Mouse (Mus musculus): ENCODE results near the gene Fam90a1b. TPM values are rescaled to one million over a fixed set of nuclear protein-coding genes. Genes with fewer than 3 reads are reported as not detected.
A peak's percentile ranks its signal among the peaks of the same experiment; 100 is the strongest.
"Not testable (repeated sequence)": the region's sequence is repeated elsewhere in the genome, so short reads cannot be mapped to it uniquely, and the experiment has no call there.

The Fam90a1b gene
- polyA plus RNA-seq (2014; fragmentation: Nextera tagmentation; extraction: Ambion mirVana) = not detected in 2 replicates

- H3K36me3 ChIP-seq (ENCODE audit: control insufficient read depth, insufficient read depth, low read length) = no peaks in the 10 kb centered on the region
- H3K4me1 ChIP-seq (ENCODE audit: control insufficient read depth, insufficient read depth, low read length) = no peaks in the 10 kb centered on the region
- H3K4me2 ChIP-seq (ENCODE audit: low read depth, low read length) = peak within 1 kb of the TSS; percentile 52
- ATAC-seq (ENCODE audit: low read depth) (peak; percentile 99), DNase-seq (ENCODE audit: low spot score) (peak; percentile 97)
- H3K4me3 ChIP-seq (ENCODE audit: low read depth, low read length) = peak within 1 kb of the TSS; percentile 58
- no peaks in the 10 kb centered on the region for H3K9me3 ChIP-seq (ENCODE audit: control insufficient read depth, low read length)
- peak within 1 kb of the TSS; percentile 61 for H3K9ac ChIP-seq (ENCODE audit: low read depth, low read length)
- peak within 1 kb of the TSS; percentile 58 for H3K27ac ChIP-seq (replicated peaks; ENCODE audit: low read depth, low read length)
- 20% methylated on average over 27 of the region's 46 CpGs for WGBS
- peaks cover 65% of the 10 kb centered on the region for H3K27me3 ChIP-seq (replicated peaks; ENCODE audit: control insufficient read depth, insufficient read depth, low read length)
Measured at GRCm38 (mm10) chrX:94366670-94367241, at the start of gene Fam90a1b, which contains the start of gene Apoo. Gene Fam90a1b, minus strand, starts transcription at chrX:94366777. Gene Apoo, plus strand, starts transcription at chrX:94367117.

GRCm38 (mm10) chrX:94408975-94409374 lies 42.4 kb upstream of the Fam90a1b start:
- WGBS = 48% methylated on average over 3 of the region's 3 CpGs
- DNase-seq (ENCODE audit: low spot score) (no peak), ATAC-seq (ENCODE audit: low read depth) (no peak)
- Histone ChIP-seq H3K4me3 (ENCODE audit: low read depth, low read length) (no peak overlapping the region), H3K4me1 (ENCODE audit: control insufficient read depth, insufficient read depth, low read length) (no peaks in the 10 kb centered on the region), H3K9me3 (ENCODE audit: control insufficient read depth, low read length) (no peaks in the 10 kb centered on the region), H3K27ac (replicated peaks; ENCODE audit: low read depth, low read length) (no peak overlapping the region), H3K9ac (ENCODE audit: low read depth, low read length) (no peak overlapping the region), H3K4me2 (ENCODE audit: low read depth, low read length) (no peak overlapping the region), H3K36me3 (ENCODE audit: control insufficient read depth, insufficient read depth, low read length) (no peaks in the 10 kb centered on the region), H3K27me3 (replicated peaks; ENCODE audit: control insufficient read depth, insufficient read depth, low read length) (peaks cover 13% of the 10 kb centered on the region)

DNA sequence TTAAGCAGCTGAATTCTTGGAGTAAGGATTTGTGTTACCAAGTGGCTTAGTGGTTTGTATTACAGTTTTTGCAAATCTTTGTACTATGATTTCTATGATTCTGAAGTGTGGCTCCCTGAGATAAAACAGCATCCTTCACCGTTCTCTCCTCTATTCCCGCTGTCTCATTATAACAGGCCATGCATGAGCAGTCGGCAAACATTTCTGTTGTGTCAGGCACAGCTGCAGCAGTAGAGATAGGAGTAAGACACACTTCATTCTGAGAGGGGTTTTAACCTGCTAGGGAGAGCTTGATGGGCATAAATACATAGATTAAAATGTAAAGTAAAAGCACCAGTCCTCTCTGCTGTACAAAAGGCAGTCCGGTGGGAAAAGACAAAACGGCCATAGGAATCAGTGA lies 12.2 kb upstream of the Fam90a1b start:
- 0 out of 2 replicates have a peak, but pooled peaks cover 9% of the 10 kb centered on the region for H3K36me3 ChIP-seq (ENCODE audit: control insufficient read depth, insufficient read depth, low read length)
- no peaks in the 10 kb centered on the region for H3K4me1 ChIP-seq (ENCODE audit: control insufficient read depth, insufficient read depth, low read length)
- H3K27me3 ChIP-seq (replicated peaks; ENCODE audit: control insufficient read depth, insufficient read depth, low read length) = peaks cover 44% of the 10 kb centered on the region
- no peak overlapping the region for H3K4me2 ChIP-seq (ENCODE audit: low read depth, low read length)
- ATAC-seq (ENCODE audit: low read depth) (no peak), DNase-seq (ENCODE audit: low spot score) (no peak)
- no peak overlapping the region for H3K4me3 ChIP-seq (ENCODE audit: low read depth, low read length)
- no peak overlapping the region for H3K9ac ChIP-seq (ENCODE audit: low read depth, low read length)
- H3K9me3 ChIP-seq (ENCODE audit: control insufficient read depth, low read length) = no peaks in the 10 kb centered on the region
- no peak overlapping the region for H3K27ac ChIP-seq (replicated peaks; ENCODE audit: low read depth, low read length)
- WGBS = 80% methylated on average over 5 of the region's 5 CpGs

- peak overlapping the region; percentile 61 for H3K9ac ChIP-seq (ENCODE audit: low read depth, low read length)
- peak overlapping the region; percentile 58 for H3K4me3 ChIP-seq (ENCODE audit: low read depth, low read length)
- DNase-seq (ENCODE audit: low spot score) (peak; percentile 6), ATAC-seq (ENCODE audit: low read depth) (peak; percentile 5; the same call in 1 of the 2 replicates)
- H3K27ac ChIP-seq (replicated peaks; ENCODE audit: low read depth, low read length) = peak overlapping the region; percentile 58
- H3K4me2 ChIP-seq (ENCODE audit: low read depth, low read length) = peak overlapping the region; percentile 50
- no peaks in the 10 kb centered on the region for H3K9me3 ChIP-seq (ENCODE audit: control insufficient read depth, low read length)
- peaks cover 60% of the 10 kb centered on the region for H3K27me3 ChIP-seq (replicated peaks; ENCODE audit: control insufficient read depth, insufficient read depth, low read length)
- WGBS = 24% methylated on average over 17 of the region's 17 CpGs
- no peaks in the 10 kb centered on the region for H3K36me3 ChIP-seq (ENCODE audit: control insufficient read depth, insufficient read depth, low read length)
- no peaks in the 10 kb centered on the region for H3K4me1 ChIP-seq (ENCODE audit: control insufficient read depth, insufficient read depth, low read length)
Measured at GRCm38 (mm10) chrX:94367248-94367647, 671 bp upstream of the Fam90a1b start.

DNA sequence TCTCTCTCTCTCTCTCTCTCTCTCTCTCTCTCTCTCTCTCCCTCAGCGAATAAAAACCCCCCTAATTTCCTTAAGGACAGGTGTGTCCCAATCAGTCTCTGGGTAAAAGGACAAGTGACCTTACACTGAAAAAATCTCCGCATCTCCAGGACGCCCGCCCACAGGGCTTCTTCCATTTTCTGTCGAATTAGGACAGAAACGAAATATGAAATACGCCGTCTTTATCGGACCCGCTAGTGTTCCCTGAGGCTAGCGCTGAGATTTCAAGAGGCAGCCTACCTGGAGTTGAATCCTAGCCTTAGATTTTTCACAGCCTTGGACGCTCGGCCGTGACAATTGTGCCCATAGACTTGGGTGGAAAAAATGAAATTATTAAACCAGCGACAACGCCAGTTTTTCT lies 548 bp downstream of the Fam90a1b start:
- ATAC-seq (ENCODE audit: low read depth) (no peak), DNase-seq (ENCODE audit: low spot score) (peak; percentile 12)
- Histone ChIP-seq H3K4me1 (ENCODE audit: control insufficient read depth, insufficient read depth, low read length) (no peaks in the 10 kb centered on the region), H3K36me3 (ENCODE audit: control insufficient read depth, insufficient read depth, low read length) (no peaks in the 10 kb centered on the region), H3K9ac (ENCODE audit: low read depth, low read length) (no peak overlapping the region), H3K27me3 (replicated peaks; ENCODE audit: control insufficient read depth, insufficient read depth, low read length) (peaks cover 62% of the 10 kb centered on the region), H3K27ac (replicated peaks; ENCODE audit: low read depth, low read length) (no peak overlapping the region), H3K4me3 (ENCODE audit: low read depth, low read length) (peak overlapping the region; percentile 58), H3K9me3 (ENCODE audit: control insufficient read depth, low read length) (no peaks in the 10 kb centered on the region), H3K4me2 (ENCODE audit: low read depth, low read length) (peak overlapping the region; percentile 52)
- 23% methylated on average over 16 of the region's 16 CpGs for WGBS

- H3K4me3 ChIP-seq (ENCODE audit: low read depth, low read length) = peak overlapping the region; percentile 58
- no peak for DNase-seq (ENCODE audit: low spot score)
- H3K27ac ChIP-seq (replicated peaks; ENCODE audit: low read depth, low read length) = no peak overlapping the region
- H3K36me3 ChIP-seq (ENCODE audit: control insufficient read depth, insufficient read depth, low read length) = no peaks in the 10 kb centered on the region
- peak overlapping the region; percentile 52 for H3K4me2 ChIP-seq (ENCODE audit: low read depth, low read length)
- no peaks in the 10 kb centered on the region for H3K9me3 ChIP-seq (ENCODE audit: control insufficient read depth, low read length)
- peaks cover 58% of the 10 kb centered on the region for H3K27me3 ChIP-seq (replicated peaks; ENCODE audit: control insufficient read depth, insufficient read depth, low read length)
- no peak for ATAC-seq (ENCODE audit: low read depth)
- H3K4me1 ChIP-seq (ENCODE audit: control insufficient read depth, insufficient read depth, low read length) = no peaks in the 10 kb centered on the region
- no peak overlapping the region for H3K9ac ChIP-seq (ENCODE audit: low read depth, low read length)
- 24% methylated on average over 14 of the region's 14 CpGs for WGBS
Measured at GRCm38 (mm10) chrX:94365381-94365925, 1.1 kb downstream of the Fam90a1b start.

DNA sequence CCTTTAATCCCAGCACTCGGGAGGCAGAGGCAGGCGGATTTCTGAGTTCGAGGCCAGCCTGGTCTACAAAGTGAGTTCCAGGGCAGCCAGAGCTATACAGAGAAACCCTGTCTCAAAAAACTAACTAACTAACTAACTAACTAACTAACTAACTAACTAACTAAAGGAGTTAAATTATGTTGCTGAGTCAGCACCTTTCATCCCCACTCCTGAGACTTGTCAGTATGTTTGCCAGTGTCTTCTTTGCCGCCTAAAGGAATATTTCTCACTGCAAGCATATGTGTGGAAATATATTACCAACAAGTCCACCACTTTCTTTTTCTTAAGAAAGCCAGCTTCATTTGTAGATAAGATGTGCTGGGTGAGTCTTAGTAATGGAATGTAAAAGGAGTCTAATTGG lies 22.9 kb downstream of the Fam90a1b start:
- DNase-seq (ENCODE audit: low spot score); H3K9me3 ChIP-seq (ENCODE audit: control insufficient read depth, low read length); ATAC-seq (ENCODE audit: low read depth); H3K4me3 ChIP-seq (ENCODE audit: low read depth, low read length); H3K4me1 ChIP-seq (ENCODE audit: control insufficient read depth, insufficient read depth, low read length); H3K4me2 ChIP-seq (ENCODE audit: low read depth, low read length); H3K9ac ChIP-seq (ENCODE audit: low read depth, low read length); H3K36me3 ChIP-seq (ENCODE audit: control insufficient read depth, insufficient read depth, low read length); H3K27ac ChIP-seq (replicated peaks; ENCODE audit: low read depth, low read length): not testable (repeated sequence)
- peaks cover 33% of the 10 kb centered on the region for H3K27me3 ChIP-seq (replicated peaks; ENCODE audit: control insufficient read depth, insufficient read depth, low read length)
- WGBS = 95% methylated on average over 4 of the region's 4 CpGs

DNA sequence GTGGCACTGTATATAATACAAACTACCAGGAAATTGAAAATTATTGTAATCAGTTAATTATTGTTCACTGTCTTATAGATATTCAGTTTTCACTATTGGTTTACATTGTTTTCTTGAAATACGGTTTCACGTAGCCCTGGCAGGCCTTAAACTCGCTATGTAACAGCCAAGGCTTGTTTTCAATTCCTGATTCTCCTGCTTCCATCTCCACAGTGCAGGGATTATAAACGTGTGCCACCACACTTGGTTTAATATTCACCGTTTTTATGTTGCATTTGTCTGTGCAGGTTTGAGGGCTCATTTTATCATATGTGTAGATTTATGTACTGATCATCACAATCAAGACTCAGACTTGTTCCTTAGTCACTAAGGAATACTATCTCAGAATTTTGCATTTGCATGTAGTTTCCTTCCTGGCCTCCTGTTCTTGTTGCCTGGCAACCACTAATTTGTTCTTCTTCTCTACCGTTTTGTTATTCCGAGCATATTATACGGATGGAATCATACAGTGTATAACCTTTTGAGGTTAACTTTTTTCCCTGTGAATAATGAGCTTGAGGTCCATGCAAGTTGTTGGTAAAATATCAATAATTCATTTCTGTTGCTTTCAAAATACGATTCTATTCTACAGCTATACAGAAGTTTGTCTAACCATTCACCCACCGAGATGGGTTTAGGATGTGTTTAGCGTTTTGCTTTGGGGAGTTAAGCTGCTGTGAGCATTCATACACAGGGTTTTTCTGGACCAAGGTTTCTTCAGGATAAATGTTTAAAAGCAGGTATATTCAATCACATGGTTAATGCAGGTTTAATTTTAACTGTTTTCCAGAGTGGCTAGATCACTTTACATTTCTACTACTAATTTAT lies 45.3 kb downstream of the Fam90a1b start:
- Histone ChIP-seq H3K9me3 (ENCODE audit: control insufficient read depth, low read length) (no peaks in the 10 kb centered on the region), H3K27me3 (replicated peaks; ENCODE audit: control insufficient read depth, insufficient read depth, low read length) (peaks cover 43% of the 10 kb centered on the region), H3K4me3 (ENCODE audit: low read depth, low read length) (no peak overlapping the region), H3K9ac (ENCODE audit: low read depth, low read length) (no peak overlapping the region), H3K4me1 (ENCODE audit: control insufficient read depth, insufficient read depth, low read length) (no peaks in the 10 kb centered on the region), H3K36me3 (ENCODE audit: control insufficient read depth, insufficient read depth, low read length) (no peaks in the 10 kb centered on the region), H3K4me2 (ENCODE audit: low read depth, low read length) (no peak overlapping the region), H3K27ac (replicated peaks; ENCODE audit: low read depth, low read length) (no peak overlapping the region)
- DNase-seq (ENCODE audit: low spot score) (no peak), ATAC-seq (ENCODE audit: low read depth) (no peak)
- WGBS = 76% methylated on average over 11 of the region's 11 CpGs
